Mouse (Mus musculus): ENCODE data around the gene Wnt5a. TPM values are rescaled to one million over a fixed set of nuclear protein-coding genes. Genes with fewer than 3 reads are reported as not detected.
A peak's percentile ranks its signal among the peaks of the same experiment; 100 is the strongest.

Gene Wnt5a
- 13.6 and 15.4 TPM in 2 replicates for polyA plus RNA-seq (2015; fragmentation: Nextera tagmentation; extraction: Ambion mirVana)

GRCm38 (mm10) chr14:28504101-28505050 lies at the start of gene Wnt5a:
Wnt5a (plus strand) TSS chr14:28504750.
- peak within 1 kb of the TSS; percentile 70 for H3K27ac ChIP-seq
- peak within 1 kb of the TSS; percentile 95 for H3K4me2 ChIP-seq
- H3K9me3 ChIP-seq = no peaks in the 10 kb centered on the region
- peak; percentile 17; the same call in 1 of the 2 replicates for ATAC-seq (replicated peaks)
- 3% methylated on average over 53 of the region's 53 CpGs for whole genome bisulfite sequencing
- peaks cover 45% of the 10 kb centered on the region for H3K4me1 ChIP-seq
- peak within 1 kb of the TSS; percentile 52 for H3K9ac ChIP-seq
- H3K36me3 ChIP-seq (replicated peaks) = no peaks in the 10 kb centered on the region
- peak within 1 kb of the TSS; percentile 52 for H3K4me3 ChIP-seq
- H3K27me3 ChIP-seq (replicated peaks) = peaks cover 39% of the 10 kb centered on the region

DNA sequence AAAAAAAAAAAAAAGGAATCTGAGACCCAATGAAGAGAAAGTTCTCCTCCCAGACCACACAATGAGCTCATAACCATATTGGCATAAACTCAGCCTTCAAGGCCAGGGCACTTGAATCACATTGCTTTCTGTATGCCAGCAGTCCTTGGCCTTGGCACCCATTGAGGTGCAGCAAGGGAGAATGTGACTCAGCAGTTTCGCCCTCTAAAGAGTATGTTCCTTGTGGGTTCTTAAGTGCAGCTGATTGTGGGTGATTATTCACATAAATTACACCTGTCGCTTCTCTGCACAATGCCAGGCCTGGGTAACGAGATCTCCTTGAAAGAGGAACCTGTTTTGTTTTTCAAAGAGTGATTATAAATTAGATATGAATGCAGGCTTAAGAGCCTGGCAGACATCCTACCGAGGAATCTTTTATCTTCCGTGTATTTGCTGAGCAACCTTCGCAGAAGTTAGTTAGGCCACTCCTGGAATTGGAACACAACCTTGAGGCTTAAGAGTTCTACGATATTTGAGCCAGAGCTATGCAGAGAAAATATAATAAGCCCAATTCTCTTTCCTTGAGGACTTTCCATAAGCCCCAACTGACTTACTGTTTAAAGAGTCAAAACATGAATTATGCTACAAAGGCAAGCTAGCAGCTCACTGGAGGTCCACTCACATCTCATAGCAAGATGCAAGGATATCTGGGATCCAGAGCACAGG lies 48.0 kb upstream of the Wnt5a start:
- 67% methylated on average over 7 of the region's 7 CpGs for WGBS
- H3K4me2 ChIP-seq = no peak overlapping the region
- ATAC-seq (replicated peaks) = no peak
- H3K4me1 ChIP-seq = 0 out of 2 replicates have a peak, but pooled peaks cover under 1% of the 10 kb centered on the region
- no peaks in the 10 kb centered on the region for H3K9me3 ChIP-seq
- H3K4me3 ChIP-seq = no peak overlapping the region
- H3K9ac ChIP-seq = no peak overlapping the region
- no peaks in the 10 kb centered on the region for H3K36me3 ChIP-seq (replicated peaks)
- no peak overlapping the region for H3K27ac ChIP-seq
- H3K27me3 ChIP-seq (replicated peaks) = no peaks in the 10 kb centered on the region

- Histone ChIP-seq H3K9me3 (no peaks in the 10 kb centered on the region), H3K4me1 (no peaks in the 10 kb centered on the region), H3K4me2 (no peak overlapping the region), H3K4me3 (no peak overlapping the region), H3K9ac (no peak overlapping the region), H3K27ac (no peak overlapping the region), H3K27me3 (replicated peaks) (no peaks in the 10 kb centered on the region), H3K36me3 (replicated peaks) (no peaks in the 10 kb centered on the region)
- WGBS = 78% methylated on average over 3 of the region's 3 CpGs
- ATAC-seq (replicated peaks) = no peak
Observed at GRCm38 (mm10) chr14:28457428-28457827, 47.1 kb upstream of the Wnt5a start.

DNA sequence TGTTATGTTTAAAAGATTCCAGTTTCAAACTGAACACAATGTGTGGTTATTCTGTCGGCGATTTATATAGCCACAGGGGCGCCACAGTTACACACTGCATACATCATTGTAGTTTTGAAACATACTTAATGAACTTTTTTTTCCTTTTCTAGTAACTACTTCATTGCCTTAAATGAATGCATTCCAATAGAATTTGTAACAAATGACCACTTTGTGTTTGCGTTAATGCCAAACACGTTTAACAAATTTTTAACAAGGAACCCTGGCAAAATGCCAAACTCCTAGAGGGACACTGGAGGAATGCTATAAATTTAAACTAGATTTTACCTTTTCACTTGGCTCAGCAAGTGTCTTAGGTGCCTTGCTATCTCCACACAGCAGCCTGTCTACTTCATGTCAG lies 36.6 kb upstream of the Wnt5a start:
- 61% methylated on average over 5 of the region's 5 CpGs for WGBS
- H3K4me2 ChIP-seq = no peak overlapping the region
- H3K9me3 ChIP-seq = no peaks in the 10 kb centered on the region
- no peak overlapping the region for H3K27ac ChIP-seq
- H3K4me3 ChIP-seq = no peak overlapping the region
- ATAC-seq (replicated peaks) = no peak
- H3K9ac ChIP-seq = no peak overlapping the region
- H3K36me3 ChIP-seq (replicated peaks) = no peaks in the 10 kb centered on the region
- H3K4me1 ChIP-seq = peaks cover 6% of the 10 kb centered on the region; the same call in 1 of the 2 replicates
- no peaks in the 10 kb centered on the region; the same call in 1 of the 2 replicates for H3K27me3 ChIP-seq (replicated peaks)

- Histone ChIP-seq H3K9ac (no peak overlapping the region), H3K4me3 (no peak overlapping the region), H3K4me2 (no peak overlapping the region), H3K36me3 (replicated peaks) (no peaks in the 10 kb centered on the region), H3K4me1 (peaks cover 6% of the 10 kb centered on the region; the same call in 1 of the 2 replicates), H3K9me3 (no peaks in the 10 kb centered on the region), H3K27me3 (replicated peaks) (no peaks in the 10 kb centered on the region; the same call in 1 of the 2 replicates), H3K27ac (no peak overlapping the region)
- ATAC-seq (replicated peaks) = no peak
- WGBS = 34% methylated on average over 4 of the region's 4 CpGs
Observed at GRCm38 (mm10) chr14:28469696-28470095, 34.9 kb upstream of the Wnt5a start.

- Histone ChIP-seq H3K4me3 (no peak overlapping the region), H3K27ac (no peak overlapping the region), H3K27me3 (replicated peaks) (no peaks in the 10 kb centered on the region; the same call in 1 of the 2 replicates), H3K36me3 (replicated peaks) (no peaks in the 10 kb centered on the region), H3K4me2 (no peak overlapping the region), H3K9ac (no peak overlapping the region), H3K9me3 (no peaks in the 10 kb centered on the region), H3K4me1 (peaks cover 9% of the 10 kb centered on the region; the same call in 1 of the 2 replicates)
- 68% methylated on average over 6 of the region's 6 CpGs for WGBS
- no peak for ATAC-seq (replicated peaks)
Observed at GRCm38 (mm10) chr14:28470212-28470611, 34.3 kb upstream of the Wnt5a start.

GRCm38 (mm10) chr14:28475012-28475411 lies 29.5 kb upstream of the Wnt5a start:
- H3K27me3 ChIP-seq (replicated peaks) = no peaks in the 10 kb centered on the region
- ATAC-seq (replicated peaks) = peak; percentile 75; the same call in 1 of the 2 replicates
- H3K4me1 ChIP-seq = peaks cover 15% of the 10 kb centered on the region; the same call in 1 of the 2 replicates
- WGBS = 20% methylated on average over 3 of the region's 3 CpGs
- H3K27ac ChIP-seq = peak overlapping the region; percentile 62
- H3K36me3 ChIP-seq (replicated peaks) = no peaks in the 10 kb centered on the region
- H3K4me3 ChIP-seq = no peak overlapping the region
- peak overlapping the region; percentile 24; the same call in 1 of the 2 replicates for H3K4me2 ChIP-seq
- H3K9me3 ChIP-seq = no peaks in the 10 kb centered on the region
- no peak overlapping the region for H3K9ac ChIP-seq

DNA sequence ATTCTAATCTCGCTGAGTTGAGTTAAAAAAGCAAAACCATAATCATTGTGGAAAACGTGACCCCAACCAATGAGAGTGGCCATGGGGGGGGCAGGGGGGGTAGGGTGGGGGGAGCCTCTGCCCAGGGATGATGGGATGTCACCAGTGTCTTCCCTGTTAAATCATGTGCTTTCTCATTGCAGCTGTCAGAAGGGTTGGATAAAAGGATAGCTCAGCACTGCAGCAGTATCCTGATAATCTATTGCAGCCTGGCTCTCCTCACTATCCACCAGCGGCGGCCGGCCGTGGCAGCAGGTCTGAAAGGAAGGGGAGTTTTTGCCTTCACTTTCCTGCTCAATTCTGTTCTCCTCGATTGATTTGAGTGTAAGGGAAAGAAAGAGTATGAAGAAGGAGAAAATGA lies 29.1 kb upstream of the Wnt5a start:
- Histone ChIP-seq H3K4me1 (peaks cover 15% of the 10 kb centered on the region; the same call in 1 of the 2 replicates), H3K27me3 (replicated peaks) (no peaks in the 10 kb centered on the region), H3K4me3 (no peak overlapping the region), H3K4me2 (peak overlapping the region; percentile 24), H3K27ac (peak overlapping the region; percentile 62), H3K9me3 (no peaks in the 10 kb centered on the region), H3K36me3 (replicated peaks) (no peaks in the 10 kb centered on the region), H3K9ac (no peak overlapping the region)
- ATAC-seq (replicated peaks) = peak; percentile 83; the same call in 1 of the 2 replicates
- whole genome bisulfite sequencing = 14% methylated on average over 7 of the region's 7 CpGs

DNA sequence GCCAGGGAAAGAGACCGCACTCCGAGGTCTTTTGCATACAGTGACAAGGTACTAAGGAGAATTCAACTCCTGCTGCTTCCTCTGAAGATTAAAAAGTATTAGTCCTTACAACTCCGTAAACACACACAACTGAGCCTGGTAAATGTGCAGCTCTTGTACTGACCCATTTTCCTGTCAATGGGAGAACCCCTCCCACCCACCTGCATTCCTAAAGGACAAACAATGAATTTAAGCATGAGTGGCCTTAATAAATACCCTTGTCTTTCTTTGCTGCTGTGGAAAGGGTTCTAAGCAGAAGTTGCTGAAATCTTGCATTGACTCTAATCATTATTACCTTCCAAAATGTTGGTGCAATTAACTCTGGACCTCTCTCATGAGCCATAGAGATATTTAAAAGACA lies 27.8 kb upstream of the Wnt5a start:
- no peaks in the 10 kb centered on the region for H3K36me3 ChIP-seq (replicated peaks)
- 36% methylated on average over 3 of the region's 3 CpGs for WGBS
- no peak overlapping the region for H3K4me2 ChIP-seq
- ATAC-seq (replicated peaks) = no peak
- no peaks in the 10 kb centered on the region for H3K27me3 ChIP-seq (replicated peaks)
- no peaks in the 10 kb centered on the region for H3K9me3 ChIP-seq
- no peak overlapping the region for H3K9ac ChIP-seq
- H3K4me1 ChIP-seq = peaks cover 15% of the 10 kb centered on the region; the same call in 1 of the 2 replicates
- no peak overlapping the region for H3K27ac ChIP-seq
- no peak overlapping the region for H3K4me3 ChIP-seq

GRCm38 (mm10) chr14:28480866-28481265 lies 23.7 kb upstream of the Wnt5a start:
- 97% methylated on average over 1 of the region's 1 CpGs for WGBS
- Histone ChIP-seq H3K9ac (no peak overlapping the region), H3K4me2 (no peak overlapping the region), H3K27me3 (replicated peaks) (no peaks in the 10 kb centered on the region), H3K36me3 (replicated peaks) (no peaks in the 10 kb centered on the region), H3K4me1 (peaks cover 5% of the 10 kb centered on the region; the same call in 1 of the 2 replicates), H3K4me3 (no peak overlapping the region), H3K9me3 (no peaks in the 10 kb centered on the region), H3K27ac (no peak overlapping the region)
- ATAC-seq (replicated peaks) = no peak

DNA sequence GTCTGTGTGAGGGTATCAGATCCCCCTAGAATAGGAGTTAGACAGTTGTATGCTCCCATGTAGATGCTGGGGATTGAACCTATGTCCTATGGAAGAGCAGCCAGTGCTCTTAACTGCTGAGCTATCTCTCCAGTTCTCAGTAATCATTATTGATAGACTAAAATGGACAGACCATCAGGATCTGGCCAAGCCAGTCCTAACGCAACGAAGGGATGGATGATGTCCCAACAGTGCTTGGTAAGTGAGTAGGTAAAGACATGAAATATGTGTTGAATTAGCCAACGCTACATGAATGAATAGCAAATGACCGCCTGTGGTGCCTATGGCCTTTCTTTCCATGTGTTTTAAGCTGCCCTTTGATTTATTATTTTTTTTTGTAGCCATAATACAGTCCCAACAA lies 10.7 kb upstream of the Wnt5a start:
- Histone ChIP-seq H3K36me3 (replicated peaks) (no peaks in the 10 kb centered on the region), H3K4me2 (no peak overlapping the region), H3K4me1 (no peaks in the 10 kb centered on the region), H3K9ac (no peak overlapping the region), H3K4me3 (no peak overlapping the region), H3K27me3 (replicated peaks) (no peaks in the 10 kb centered on the region), H3K27ac (no peak overlapping the region), H3K9me3 (no peaks in the 10 kb centered on the region)
- WGBS = 89% methylated on average over 4 of the region's 4 CpGs
- no peak for ATAC-seq (replicated peaks)

DNA sequence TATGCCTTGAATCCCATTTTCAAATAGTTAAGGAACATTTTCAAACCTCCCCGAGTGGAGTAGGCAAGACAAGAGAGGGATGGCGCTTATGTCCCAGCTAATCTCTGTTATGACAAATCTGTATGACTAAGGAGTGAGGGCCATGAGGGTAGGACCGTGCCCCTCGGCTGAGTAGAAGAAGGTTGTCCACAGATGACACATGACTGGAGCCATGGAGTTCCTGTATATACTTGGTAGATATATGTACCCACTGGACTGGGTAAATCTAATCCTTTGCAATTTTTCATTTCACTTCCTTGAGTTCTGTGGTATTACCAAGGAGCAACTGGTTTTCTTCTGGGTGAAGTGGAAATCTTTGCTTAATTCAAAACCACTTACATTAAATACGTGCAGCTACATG lies 10.3 kb upstream of the Wnt5a start:
- 92% methylated on average over 5 of the region's 5 CpGs for WGBS
- H3K27ac ChIP-seq = no peak overlapping the region
- no peaks in the 10 kb centered on the region for H3K36me3 ChIP-seq (replicated peaks)
- no peaks in the 10 kb centered on the region for H3K9me3 ChIP-seq
- ATAC-seq (replicated peaks) = no peak
- H3K9ac ChIP-seq = no peak overlapping the region
- no peak overlapping the region for H3K4me3 ChIP-seq
- H3K4me1 ChIP-seq = no peaks in the 10 kb centered on the region
- H3K4me2 ChIP-seq = no peak overlapping the region
- no peaks in the 10 kb centered on the region for H3K27me3 ChIP-seq (replicated peaks)
